Mouse (Mus musculus) lung, postnatal 25 days (tissue): ENCODE measurements around the gene Mapk10.

Experiments used
- DNase-seq: peaks from one replicate; pipeline ENCODE4 v3.0.0; 2022; ENCODE audit warnings: low spot score

The Mapk10 gene

DNA sequence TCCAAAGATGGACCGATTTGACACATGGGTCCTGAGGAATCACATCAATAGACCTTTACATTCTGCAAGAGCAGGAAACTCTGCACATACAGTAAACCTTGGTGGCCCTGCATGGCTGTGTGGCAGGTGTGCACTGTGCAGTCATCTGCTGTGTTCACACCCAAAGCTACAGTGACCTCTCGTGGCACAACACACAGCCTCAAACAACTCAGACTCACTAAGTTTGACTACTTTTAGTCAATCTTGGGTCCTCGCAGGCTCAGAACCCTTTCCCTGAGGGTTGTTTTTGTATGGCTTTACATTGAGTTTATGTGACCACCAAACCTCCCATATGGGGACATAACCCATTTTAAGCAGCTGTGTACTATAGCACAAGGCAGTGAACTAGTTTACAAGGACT is 47.1 kb downstream of the Mapk10 start:
- DNase-seq: no peak

- DNase-seq: no peak
Observed at GRCm38 (mm10) chr5:103161574-103161973, 49.6 kb downstream of the Mapk10 start.

DNA sequence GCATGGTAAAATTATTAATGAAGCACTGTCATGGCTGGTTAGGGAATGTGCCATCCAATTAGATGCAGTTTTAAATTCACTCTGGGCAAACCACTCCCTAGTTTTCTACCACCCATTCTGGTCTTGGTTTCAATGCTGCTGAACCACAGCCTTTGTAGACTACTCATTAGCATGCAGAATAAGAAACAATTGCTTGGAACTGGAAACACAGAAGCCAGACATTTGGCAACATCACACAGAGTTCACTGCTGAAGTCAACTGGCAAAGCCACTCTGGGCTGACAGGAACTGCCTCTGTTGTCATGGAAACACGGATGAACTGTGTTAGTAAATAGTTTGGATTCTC is 50.0 kb downstream of the Mapk10 start:
- peak; percentile 2 for DNase-seq

GRCm38 (mm10) chr5:103160314-103161195 is 50.6 kb downstream of the Mapk10 start:
- DNase-seq: no peak

GRCm38 (mm10) chr5:103140935-103141334 is 70.2 kb downstream of the Mapk10 start:
- DNase-seq: no peak

DNA sequence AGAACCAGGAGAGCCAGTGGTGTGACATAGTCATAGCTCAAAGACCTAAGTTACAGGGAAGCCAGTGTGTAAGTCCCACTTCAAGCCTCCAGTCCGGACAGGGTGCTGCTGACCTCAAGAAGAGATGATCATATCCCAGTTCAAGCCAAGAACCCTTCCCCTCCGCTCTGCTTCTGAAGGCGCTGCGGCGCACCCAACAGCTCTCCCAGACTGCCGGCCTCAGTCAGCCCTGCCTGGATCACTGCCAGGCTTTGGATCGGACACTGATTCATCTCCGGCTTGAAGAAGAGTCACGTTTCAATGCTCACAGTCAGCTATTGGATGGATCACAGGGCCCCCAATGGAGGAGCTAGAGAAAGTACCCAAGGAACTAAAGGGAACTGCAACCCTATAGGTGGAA is 76.3 kb downstream of the Mapk10 start:
- no peak for DNase-seq

GRCm38 (mm10) chr5:103133626-103134025 is 77.5 kb downstream of the Mapk10 start:
- DNase-seq: no peak

DNA sequence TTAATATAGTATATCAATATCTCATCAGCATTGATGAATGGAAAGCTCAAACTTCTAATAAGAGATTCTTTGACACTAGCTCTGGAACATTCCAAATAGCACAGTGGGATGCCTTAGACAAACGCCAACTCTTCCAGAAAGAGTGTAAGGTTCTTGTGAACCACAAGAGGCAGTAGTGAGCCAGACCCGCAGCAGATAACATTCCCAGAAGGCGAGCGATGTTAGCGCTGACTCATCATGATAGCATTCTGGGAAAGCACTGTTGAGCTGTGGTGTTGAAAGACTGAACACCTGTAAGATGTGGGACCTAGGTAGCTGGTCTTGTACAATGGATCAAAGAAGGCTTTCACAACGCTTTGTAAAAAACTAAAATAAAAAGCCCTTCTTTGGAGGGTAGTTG is 78.3 kb downstream of the Mapk10 start:
- DNase-seq: no peak

DNA sequence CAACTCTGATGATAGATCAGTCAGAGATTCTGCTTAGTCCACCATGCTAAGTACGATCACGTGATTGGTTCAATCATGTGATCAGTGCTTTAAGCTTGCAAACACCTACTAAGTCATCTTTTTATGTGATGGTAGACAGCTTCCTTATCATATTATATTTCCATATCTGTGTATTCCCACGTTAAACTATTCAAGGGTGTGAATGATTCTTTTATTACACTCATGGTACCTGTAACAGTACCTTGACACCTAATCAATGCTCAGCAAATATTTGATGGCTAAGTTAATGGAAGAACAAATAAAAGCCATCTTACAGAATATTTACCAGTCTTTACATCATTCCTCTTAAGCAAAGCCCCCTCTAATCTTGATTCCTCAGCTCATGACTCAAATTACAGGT is 91.5 kb downstream of the Mapk10 start:
- DNase-seq: no peak

- DNase-seq: no peak
Observed at GRCm38 (mm10) chr5:103115571-103115970, 95.6 kb downstream of the Mapk10 start.

DNA sequence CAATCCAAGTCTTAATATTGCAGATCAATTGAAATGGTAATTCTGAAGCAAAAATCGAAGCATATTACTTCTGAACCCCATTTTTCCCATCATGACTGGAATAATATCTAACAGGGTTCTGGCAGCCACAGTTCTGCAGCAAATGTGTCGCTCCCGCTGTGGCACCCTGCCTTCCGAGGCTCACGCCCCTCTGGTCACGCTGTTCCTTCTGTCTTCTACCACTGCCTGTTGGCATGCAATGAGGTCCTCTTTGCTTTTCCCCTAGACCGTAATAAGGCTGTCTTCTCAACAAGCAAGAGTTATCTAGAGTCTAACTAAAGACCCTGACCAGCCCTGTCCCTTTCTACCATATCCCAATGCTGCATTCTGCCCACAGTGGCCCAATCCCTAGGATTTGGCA is 98.7 kb downstream of the Mapk10 start:
- DNase-seq: no peak

DNA sequence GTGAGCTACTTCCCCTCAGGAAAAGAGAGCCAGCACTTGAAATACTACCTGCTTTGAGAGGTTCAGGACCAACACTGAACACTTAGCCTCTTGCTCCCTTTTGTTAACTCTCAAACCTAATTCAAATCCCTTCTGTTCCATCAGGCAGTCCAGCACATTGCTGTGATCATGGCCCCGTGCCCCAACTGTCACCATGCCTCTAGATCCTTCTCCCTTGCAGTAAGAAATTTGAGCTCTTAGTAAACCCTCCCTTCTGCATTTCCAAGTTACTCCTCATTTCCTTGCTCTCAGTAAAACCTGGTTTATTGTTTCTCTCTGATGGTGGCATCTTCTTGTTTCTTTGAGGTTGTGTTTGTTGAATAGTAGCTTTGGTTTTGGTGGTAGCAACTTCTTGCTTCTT is 101.7 kb downstream of the Mapk10 start:
- no peak for DNase-seq

DNA sequence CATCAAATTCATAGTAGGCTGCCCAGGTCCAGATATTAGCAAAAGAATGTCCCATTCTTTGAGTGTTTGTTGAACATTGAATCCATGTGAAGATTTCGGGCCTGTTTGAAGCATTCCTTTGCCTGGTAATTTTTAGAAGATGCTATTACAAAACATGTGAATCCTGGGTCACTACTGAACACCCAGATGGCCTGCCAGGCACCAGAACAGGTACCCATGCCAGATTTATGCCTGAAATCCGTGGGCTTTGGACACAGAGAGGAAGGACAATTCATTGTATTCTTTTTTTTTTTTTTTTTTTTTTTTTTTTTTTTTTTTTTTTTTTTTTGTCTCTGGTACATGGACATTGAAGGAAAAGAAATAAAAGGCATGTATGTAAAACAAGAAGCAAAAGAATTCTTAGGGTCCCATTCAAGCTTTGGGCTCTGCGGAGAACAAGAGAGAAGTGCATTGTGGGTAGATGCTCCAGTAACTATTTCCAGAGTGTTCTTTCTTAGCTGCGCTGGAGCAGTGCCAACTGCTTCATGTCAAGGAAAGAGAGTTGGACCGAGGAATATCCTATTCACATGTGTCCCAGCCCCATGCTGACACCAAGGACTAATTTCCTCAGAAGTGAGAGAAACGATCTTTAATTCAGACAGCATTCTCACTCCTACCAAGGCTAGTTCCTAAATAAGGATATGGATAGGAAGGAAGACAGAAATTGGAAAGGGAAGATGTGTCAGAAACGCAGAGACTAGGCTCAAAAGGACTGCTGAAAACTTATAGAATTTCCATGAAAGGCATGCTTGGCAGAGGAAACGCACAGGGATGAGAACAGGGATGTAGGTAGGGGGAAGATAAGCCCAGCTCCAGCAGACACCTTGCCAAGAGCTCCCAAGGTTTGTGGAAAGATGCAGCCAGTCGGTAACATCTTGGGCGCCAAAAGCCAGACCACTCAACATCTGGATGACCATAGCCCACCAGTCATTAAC is 105.4 kb downstream of the Mapk10 start:
- DNase-seq: no peak

GRCm38 (mm10) chr5:103104082-103104481 is 107.1 kb downstream of the Mapk10 start:
- no peak for DNase-seq

GRCm38 (mm10) chr5:103102876-103103393 is 108.2 kb downstream of the Mapk10 start:
- no peak for DNase-seq

DNA sequence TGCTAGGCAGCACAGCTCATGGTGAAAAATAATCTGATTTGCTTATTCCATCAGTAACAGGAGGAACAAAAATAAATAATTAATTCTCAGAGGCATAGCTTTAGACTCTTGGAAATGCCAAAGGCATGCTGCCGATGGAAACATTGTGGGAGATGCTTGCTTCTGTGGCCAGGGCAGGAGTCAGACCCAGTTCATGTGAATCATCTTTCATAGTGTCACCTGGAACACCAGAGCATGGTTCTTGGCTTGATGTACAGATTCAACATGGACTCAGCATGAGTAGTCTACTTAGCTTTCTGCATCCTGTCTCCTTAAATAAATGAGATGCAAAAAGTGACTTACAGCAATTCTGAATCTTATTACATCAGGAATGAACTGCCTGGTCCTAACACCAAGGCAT is 109.0 kb downstream of the Mapk10 start:
- no peak for DNase-seq

- DNase-seq: no peak
Observed at GRCm38 (mm10) chr5:103094166-103094565, 117.0 kb downstream of the Mapk10 start.

GRCm38 (mm10) chr5:103085844-103086243 is 125.3 kb downstream of the Mapk10 start:
- no peak for DNase-seq

DNA sequence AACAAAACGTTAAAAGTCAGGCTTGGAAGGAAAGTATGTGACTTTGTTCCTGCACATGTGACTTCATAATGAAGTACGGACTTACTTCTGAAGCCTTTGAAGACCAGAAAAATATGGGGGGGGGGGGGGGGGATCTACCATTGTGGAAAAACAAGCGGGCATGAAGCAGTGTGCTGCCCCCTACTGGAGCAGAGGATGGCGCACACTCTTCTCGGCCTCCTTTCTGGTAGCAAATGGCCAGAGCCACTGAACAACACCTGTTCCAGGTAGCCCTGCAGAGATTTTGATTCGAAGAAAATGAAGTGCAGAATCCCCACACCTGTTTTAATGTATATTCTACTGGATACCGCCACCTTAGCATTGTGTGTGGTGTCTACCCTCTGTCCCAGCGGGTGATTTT is 135.7 kb downstream of the Mapk10 start:
- no peak for DNase-seq

- DNase-seq: no peak
Observed at GRCm38 (mm10) chr5:103072200-103072825, 138.8 kb downstream of the Mapk10 start.

DNA sequence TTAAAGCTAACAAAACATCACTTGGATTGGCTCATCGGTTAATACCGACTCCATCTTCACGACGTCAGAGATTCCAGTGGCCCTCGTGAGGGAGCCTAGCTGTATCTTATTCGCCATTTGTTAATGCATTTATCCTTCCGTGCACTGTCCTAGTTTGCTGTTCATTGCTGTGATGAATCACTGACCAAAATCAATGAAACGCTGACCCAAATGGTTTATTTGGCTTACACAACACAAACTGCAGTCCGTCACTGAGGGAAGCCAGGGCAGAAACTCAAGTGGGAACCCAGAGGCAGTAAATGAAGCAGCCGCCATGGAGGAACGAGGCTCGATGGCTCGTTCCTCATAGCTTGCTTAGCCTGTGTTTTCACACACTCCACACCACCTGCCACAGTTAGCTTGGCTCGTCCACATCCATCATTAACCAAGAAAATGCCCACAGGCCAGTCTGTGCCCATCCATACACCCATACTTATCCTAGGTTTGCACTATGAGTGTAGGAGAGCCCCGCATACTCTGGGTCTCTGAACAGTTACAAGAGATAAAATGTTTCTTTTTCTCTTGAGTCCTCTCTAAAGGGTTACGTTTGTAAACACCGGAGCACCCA is 140.0 kb downstream of the Mapk10 start:
- DNase-seq: no peak
